Comparison of ENCODE assay signal across 8 mouse cellular contexts in the genomic region with DNA sequence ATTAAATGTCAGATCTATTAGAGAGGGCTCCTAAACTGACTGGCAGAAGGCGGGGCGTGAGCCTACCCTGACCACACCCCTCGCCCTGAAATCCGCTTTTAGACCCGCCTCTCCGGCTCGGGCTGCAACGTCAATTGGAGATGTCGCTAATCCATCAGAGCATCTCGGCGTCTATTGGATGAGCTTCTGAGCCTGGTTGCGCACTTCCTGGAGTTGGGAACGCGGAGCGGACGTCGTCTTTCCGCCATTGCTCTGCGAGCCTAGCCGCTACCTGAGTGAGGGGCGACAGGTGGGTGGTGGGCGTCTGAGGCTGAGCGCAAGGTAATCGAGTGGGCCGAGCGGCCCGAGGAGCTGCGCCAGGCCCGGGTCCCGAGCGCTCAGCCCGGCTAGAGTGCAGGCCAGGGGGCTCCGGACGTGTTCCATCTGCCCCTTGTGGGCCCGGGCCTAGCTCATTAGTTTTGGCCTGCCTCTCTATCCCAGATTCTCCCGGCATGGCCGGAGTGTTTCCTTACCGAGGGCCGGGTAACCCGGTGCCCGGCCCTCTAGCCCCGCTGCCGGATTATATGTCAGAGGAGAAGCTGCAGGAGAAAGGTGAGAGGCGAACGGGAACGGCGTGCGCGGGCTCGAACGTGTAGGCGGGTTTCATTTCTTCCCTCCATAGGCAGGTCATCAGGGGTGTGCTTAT. TPM values are rescaled to one million over a fixed set of nuclear protein-coding genes. Genes with fewer than 3 reads are reported as not detected.
DNase-seq lines count a peak whose midpoint lies in the region; ATAC-seq lines count a peak whose summit lies in the region.

A gene (plus strand): TSS at position 216 of the 685 bp plus-strand sequence.

- peaks cover 26% of the 10 kb centered on the region for H3K36me3 ChIP-seq in hindbrain, embryonic 15.5 days

- under 1% methylated on average over 51 of the region's 52 CpGs for WGBS in hindbrain, embryonic 15.5 days

- peak within 1 kb of the TSS; percentile 94 for H3K4me2 ChIP-seq in hindbrain, embryonic 15.5 days

- no peaks in the 10 kb centered on the region for H3K9me3 ChIP-seq in hindbrain, embryonic 15.5 days

- no peaks in the 10 kb centered on the region; the same call in 1 of the 2 replicates for H3K27me3 ChIP-seq in hindbrain, embryonic 15.5 days

- H3K27ac ChIP-seq in hindbrain, embryonic 15.5 days (replicated peaks), result peak within 1 kb of the TSS; percentile 79

- peaks cover 13% of the 10 kb centered on the region for H3K4me1 ChIP-seq in hindbrain, embryonic 15.5 days (replicated peaks)

- DNase-seq in R1 (ENCODE audit: low read depth, low spot score), result peak; percentile 98
- peak; percentile 97 to 99 for DNase-seq in cerebellum, postnatal 25 days
- peak; percentile 98 to 99 for DNase-seq in frontal cortex, postnatal 36 days (ENCODE audit: low spot score in 2 of 2)
- DNase-seq in left cerebral cortex, adult 11 months (ENCODE audit: low spot score), result peak; percentile 97
- DNase-seq in lung, postnatal 4 days, result peak; percentile 97 to 98
- peak; percentile 94 for DNase-seq in retina, postnatal 7 days (ENCODE audit: low read depth, low spot score)
- DNase-seq in urinary bladder, adult 2 months (ENCODE audit: low spot score), result peak; percentile 90

- peak within 1 kb of the TSS; percentile 90 for H3K4me3 ChIP-seq in hindbrain, embryonic 15.5 days

- H3K9ac ChIP-seq in hindbrain, embryonic 15.5 days, result peak within 1 kb of the TSS; percentile 78

- ATAC-seq in hindbrain, embryonic 15.5 days (ENCODE audit: low FRiP score, low read depth), result peak; percentile 100

RNA-seq across cellular contexts. Expression of the gene that starts here (rescaled TPM):
- polyA plus RNA-seq in hindbrain, embryonic 15.5 days (2015; fragmentation: Nextera tagmentation; extraction: Ambion mirVana), result 51.2 and 54.6 TPM in 2 replicates
- 75.7 and 79.3 TPM in 2 replicates for polyA plus RNA-seq in urinary bladder, adult 2 months (2012; rRNA removed)

Comparison
In these comparisons a context has a peak if more than half of its experiments do, and no peak if none do; other contexts are left out.
1. Peak in every context shown above with its lines: DNase-seq, ATAC-seq, H3K4me3 ChIP-seq and H3K27ac ChIP-seq.